Mouse (Mus musculus) central nervous system, embryonic 14 days (tissue): ENCODE results near the gene Mia. TPM values are rescaled to one million over a fixed set of nuclear protein-coding genes. Genes with fewer than 3 reads are reported as not detected.

ENCODE experiments used
- polyA plus RNA-seq: library from polyadenylated mRNA; depleted of rRNA; stranded (reverse); fragments of >200 nt; gene quantifications from 2 replicates; pipeline ENCODE4 v1.2.3, GENCODE M21; 2012; rRNA removed

Mia gene
- 20.8 and 75.8 TPM in 2 replicates for polyA plus RNA-seq

DNA sequence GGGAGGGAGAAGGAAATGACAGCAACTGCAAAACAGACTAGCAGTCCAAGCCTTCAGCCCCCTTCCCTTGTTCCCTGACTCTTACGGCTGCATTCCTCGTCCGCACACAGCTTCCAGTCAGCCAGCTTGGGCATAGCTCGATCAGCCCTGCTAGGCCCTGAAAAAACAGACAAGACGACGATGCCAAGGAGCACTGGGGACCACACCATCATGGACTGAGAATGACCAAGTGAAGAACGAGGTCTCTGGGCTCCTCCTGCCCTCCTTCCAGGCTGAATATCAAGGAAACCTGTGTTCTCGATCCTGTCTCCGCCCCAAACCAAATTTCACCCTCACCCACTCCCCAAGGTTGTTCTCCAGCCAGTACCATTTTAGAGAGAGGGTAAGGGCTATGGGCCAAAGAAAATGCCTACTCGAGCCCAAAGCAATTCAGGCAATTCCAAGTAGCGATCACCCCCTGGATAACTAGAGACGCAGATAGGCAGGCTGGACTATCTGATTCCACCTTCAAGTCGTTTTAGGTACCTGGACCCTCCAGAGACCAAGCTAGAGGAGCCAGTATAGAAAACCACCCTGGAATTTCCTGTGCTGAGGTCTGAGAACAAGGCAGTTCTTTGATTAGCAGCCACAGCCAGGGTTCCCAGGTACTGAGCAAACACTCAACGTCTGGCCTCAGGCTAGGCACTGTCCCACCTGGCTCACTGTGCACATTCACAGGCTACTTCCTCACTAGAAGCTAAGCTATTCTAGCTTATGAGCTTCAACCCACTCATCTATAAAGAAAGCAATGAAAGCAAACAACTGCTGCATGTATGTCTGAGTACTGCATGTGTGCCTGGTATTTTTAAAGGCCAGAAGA lies at the start of gene Mia, which contains the start of gene Gm21983:
Gene Mia, minus strand, starts transcription at position 321 of the 859 bp plus-strand sequence.
Gene Gm21983, minus strand, starts transcription at position 250 of the 859 bp plus-strand sequence.

GRCm38 (mm10) chr7:27228281-27228821 lies 47.4 kb upstream of the Mia start, which contains the start of gene Itpkc:
Itpkc (minus strand) TSS chr7:27228661.

DNA sequence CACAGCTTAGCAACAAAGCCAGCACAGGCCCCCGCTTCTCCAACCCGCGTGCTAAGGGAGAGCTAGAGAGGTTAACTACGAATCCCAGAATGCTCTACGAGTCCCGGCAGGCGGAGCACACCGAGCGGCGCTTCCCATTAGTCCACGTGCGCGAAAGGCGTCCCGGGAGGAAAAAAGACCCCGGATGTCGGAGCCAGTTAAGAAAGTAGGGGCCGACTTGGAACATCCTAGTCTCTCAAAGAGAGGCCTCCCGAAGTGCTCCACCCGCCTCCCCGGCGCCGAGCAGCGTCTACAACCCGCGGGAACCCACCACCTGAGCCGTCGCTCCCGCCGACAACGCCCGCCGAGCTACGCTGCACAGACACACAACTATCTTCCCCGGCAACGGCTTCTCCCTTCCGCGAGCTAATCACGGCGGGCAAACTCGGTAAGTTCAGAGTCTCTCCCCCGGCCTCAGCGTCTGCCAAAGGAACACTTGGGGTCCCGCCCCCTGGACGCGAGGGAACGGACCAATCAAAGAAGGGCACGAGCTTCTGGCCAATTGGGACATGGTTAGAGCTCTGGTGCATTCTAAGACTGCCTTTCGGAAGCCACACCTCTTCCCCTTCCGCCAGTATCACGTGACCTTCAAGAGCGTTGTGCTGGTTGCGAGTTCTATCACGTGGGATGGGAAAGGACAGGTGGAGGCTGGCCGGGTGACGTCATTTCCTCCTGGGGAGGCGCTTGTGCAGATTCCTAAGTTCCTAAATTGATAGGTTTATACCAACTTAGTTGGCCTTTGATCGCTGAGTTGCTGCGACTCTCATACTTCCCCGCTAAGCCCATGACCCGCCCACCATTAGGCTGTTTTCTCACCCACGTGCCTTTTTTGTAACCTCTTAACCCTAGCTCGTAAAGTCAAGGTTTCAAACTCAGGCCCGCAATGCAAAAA lies 15.0 kb upstream of the Mia start, which contains the start of the genes BC024978 and Snrpa:
Gene BC024978, plus strand, starts transcription at position 101 of the 931 bp plus-strand sequence.
Gene Snrpa, minus strand, starts transcription at position 591 of the 931 bp plus-strand sequence.

DNA sequence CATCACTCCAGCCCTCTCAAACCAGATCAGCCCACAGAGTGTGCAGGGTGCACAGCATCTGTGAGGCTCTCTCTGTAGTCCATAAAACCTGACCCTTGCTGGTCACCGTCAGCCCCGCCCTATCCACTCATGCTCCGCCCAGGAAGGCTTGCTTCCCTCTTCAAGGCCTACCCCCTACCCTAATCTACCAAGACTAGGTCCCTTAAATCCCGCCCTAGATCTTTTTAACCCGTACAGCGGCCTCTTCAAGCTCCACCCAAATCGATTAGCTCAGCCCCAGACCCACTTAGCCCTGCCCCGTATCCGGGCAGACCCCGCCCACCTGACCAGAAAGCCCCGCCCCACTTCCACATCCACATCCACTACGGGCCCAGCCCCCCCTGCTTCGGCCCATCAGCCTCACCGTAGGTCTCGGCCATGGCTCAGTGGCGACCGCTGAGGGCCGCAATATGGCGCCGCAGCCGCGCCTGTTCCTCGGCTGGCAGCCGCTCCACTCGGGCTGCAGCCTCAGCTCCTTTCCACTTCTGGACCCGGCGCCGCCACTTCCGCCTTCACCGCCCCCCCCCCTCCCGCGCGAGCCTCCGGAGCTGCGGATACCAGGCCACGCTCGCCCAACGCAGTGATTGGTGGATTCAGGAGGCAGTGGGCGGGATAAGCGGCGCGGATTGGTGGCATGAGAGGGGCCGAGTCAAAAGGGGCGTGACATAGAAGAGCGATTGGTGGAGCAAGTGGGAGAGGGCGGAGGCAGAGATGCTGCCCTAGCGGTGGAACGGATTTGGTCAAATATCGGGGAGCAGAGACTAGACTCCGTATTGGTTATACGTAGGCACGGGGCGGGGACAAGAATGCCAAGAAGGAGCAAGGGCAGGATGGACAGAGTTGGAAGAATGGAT lies 2.4 kb downstream of the Mia start, which contains the start of gene Rab4b:
Gene Rab4b, minus strand, starts transcription at position 573 of the 893 bp plus-strand sequence.

DNA sequence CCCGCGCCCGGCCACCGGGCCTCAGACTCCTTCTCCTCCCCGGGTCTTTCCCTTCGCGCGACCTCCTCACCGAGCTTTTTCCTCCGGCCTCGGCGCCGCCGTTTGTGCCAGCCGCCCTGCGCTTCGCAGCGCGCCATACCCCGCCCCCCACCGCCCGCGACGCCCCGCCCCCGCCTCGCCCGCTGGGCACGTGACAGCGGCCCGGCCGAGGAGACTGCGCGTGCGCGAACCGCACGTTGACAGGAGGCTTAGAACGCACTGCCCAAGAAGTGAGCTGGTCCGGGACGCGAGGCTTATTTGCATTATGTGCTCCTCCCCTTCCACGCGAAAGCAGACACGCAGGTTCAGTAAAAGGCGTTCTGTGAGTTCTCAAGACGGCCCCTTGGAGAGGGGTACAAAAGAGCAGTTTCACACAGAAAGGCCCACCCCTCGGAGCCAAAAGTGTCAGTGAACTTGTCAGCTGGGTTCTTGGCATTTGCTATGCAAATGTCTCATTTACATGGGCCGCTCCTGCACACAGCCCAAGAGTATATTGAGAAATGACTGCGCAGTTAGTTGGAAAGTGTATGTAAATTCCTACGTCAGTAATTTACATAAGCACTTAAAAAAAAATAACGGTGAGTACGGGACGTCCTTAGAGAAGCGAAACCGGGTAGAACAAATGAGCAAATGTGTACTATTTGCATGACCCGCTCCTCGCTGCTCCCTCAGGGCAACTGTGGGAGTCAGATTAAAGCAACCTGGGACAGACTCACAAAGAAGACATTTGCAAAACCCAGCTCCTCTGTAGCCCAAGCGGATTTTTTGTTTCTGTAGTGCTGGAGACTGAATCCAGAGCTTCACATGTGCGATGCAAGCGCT lies 14.1 kb downstream of the Mia start, which contains the start of gene Egln2:
Gene Egln2, minus strand, starts transcription at position 189 of the 861 bp plus-strand sequence.

GRCm38 (mm10) chr7:27153205-27153764 lies 27.7 kb downstream of the Mia start, which contains the start of gene Cyp2t4:
Cyp2t4 (plus strand) TSS chr7:27153714.

Other genes with a start within 250 kb of the Mia start
- not detected in 2 replicates for gene Cyp2a22, start 241.8 kb downstream of the Mia start, polyA plus RNA-seq
- not detected in 2 replicates for gene Cyp2a12, start 152.1 kb downstream of the Mia start, polyA plus RNA-seq
- gene Cyp2f2, start 61.2 kb downstream of the Mia start, polyA plus RNA-seq: 3.6 TPM in 1 of 2 replicates, not detected in the other
- not detected in 2 replicates for gene Cyp2t4, start 27.4 kb downstream of the Mia start, polyA plus RNA-seq
- gene Egln2, start 14.4 kb downstream of the Mia start, polyA plus RNA-seq: 113 and 115 TPM in 2 replicates
- 76.1 and 88.2 TPM in 2 replicates for gene Rab4b, start 2.3 kb downstream of the Mia start, polyA plus RNA-seq
- gene Gm21983, start 71 bp downstream of the Mia start, polyA plus RNA-seq: 0.36 and 0.84 TPM in 2 replicates
- 9.2 and 9.6 TPM in 2 replicates for gene BC024978, start 14.6 kb upstream of the Mia start, polyA plus RNA-seq
- 391 and 412 TPM in 2 replicates for gene Snrpa, start 15.1 kb upstream of the Mia start, polyA plus RNA-seq
- 12.6 and 13.0 TPM in 2 replicates for gene Itpkc, start 47.5 kb upstream of the Mia start, polyA plus RNA-seq
- gene Coq8b, start 51.9 kb upstream of the Mia start, polyA plus RNA-seq: 42.3 and 43.1 TPM in 2 replicates
- 95.3 and 97.1 TPM in 2 replicates for gene Numbl, start 77.3 kb upstream of the Mia start, polyA plus RNA-seq
- 23.4 and 35.0 TPM in 2 replicates for gene Ltbp4, start 156.5 kb upstream of the Mia start, polyA plus RNA-seq
- gene Shkbp1, start 174.9 kb upstream of the Mia start, polyA plus RNA-seq: 139 and 156 TPM in 2 replicates
- not detected in 2 replicates for gene Gm20479, start 176.3 kb upstream of the Mia start, polyA plus RNA-seq